Mouse (Mus musculus) brain, embryonic 14.5 days (tissue): ENCODE data around the gene Lsp1. TPM values are rescaled to one million over a fixed set of nuclear protein-coding genes. Genes with fewer than 3 reads are reported as not detected.

ENCODE experiments used
- DNase-seq: peaks from one replicate; pipeline ENCODE4 v3.0.0-alpha.2; 2011; ENCODE audit warnings: low read depth
- CTCF ChIP-seq: fragments of 200-500 bp; IDR thresholded peaks from 2 replicates; pipeline ENCODE4 v1.5.1; 2012; ENCODE audit warnings: inconsistent platforms, mild to moderate bottlenecking, moderate library complexity, borderline replicate concordance; ENCODE audit not compliant: insufficient read depth, insufficient read length; ENCODE audit errors: extremely low read depth
- POLR2A ChIP-seq: fragments of 200-500 bp; IDR thresholded peaks from 2 replicates; pipeline ENCODE4 v1.6.1; 2012; ENCODE audit warnings: mild to moderate bottlenecking, inconsistent platforms, borderline replicate concordance; ENCODE audit not compliant: poor library complexity, insufficient read depth, insufficient read length, severe bottlenecking; ENCODE audit errors: extremely low read depth
- polyA plus RNA-seq: library from polyadenylated mRNA; depleted of rRNA; stranded (reverse); fragments of >200 nt; gene quantifications from 2 replicates; pipeline ENCODE4 v1.2.3, GENCODE M21; 2012

Gene Lsp1
- polyA plus RNA-seq, 1 experiment = 7.6 TPM

DNA sequence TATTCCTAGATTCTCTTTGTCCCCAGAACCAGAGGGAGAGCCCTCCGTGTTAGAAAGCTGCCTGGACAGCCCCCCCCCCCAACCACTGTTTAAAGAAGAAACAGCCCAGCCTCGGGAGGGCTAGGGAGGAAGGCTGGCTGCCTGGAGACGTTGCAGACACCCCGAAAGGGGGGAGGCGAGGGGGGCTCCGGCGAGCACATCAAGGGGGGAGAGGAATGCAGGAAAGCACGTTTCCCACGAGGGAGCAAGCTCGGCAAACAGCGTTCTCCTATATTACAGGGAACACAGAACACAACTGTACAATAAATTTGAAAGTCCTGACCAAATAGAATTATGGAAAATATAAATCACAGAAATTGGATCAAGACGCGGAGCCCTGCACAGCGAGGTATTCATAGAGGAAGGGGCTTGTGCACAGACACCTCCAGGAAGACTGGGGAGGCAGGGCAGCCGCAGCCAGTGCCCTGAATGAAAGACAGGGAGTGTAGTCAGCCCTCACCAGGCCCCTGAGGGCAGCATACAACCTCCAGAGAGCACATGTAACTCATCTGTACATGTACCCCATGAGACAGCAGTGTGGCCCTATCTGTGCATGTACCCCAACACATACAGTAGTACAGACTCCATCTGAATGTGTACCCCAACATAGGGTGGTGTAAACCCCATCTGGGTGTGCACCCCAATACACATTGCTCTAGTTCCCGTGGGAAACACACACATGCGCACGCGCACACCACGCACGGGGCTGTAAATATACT lies 55.8 kb downstream of the Lsp1 start:
- no peak for TF ChIP-seq CTCF
- TF ChIP-seq POLR2A = no peak
- DNase-seq = peak; percentile 50

DNA sequence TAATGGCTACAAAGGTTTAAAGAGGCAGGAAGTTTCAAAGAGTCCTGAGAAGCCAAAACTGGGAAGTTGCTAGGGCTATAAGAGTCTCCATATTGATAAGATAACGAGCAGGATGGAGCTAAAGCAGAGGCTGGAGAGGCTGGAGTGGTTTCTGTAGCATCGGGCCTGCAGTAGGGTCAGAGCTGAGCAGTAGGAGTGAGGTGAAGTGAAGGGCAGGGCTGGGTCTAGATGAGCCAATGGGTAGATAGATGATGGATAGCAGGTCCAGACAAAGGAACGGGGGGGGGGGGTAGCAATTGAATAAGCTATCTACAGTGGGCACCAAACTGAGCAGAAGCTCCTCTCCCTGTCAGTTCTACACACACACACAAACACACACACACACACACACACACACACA lies 56.9 kb downstream of the Lsp1 start:
- TF ChIP-seq POLR2A = no peak
- no peak for TF ChIP-seq CTCF
- DNase-seq = no peak

DNA sequence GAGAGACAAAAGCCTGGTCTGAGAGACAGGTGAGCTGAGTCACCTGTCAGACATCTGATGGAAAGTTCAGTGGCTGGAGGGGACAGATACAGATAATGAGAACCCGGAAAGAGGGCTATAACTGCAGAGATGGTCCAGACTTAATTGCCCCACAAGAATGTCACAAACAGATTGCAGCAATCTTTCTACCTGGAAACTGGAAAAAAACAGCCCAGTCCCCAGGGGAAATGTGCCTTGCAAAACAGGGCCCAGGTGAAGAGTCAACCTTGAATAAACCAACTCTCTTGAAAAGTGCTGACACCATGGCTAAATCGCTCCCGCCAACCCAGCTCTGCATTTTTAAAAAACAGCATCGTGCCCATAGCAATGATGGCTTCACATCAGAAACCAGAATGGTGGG lies 59.7 kb downstream of the Lsp1 start:
- TF ChIP-seq POLR2A (no peak), CTCF (no peak)
- no peak for DNase-seq

DNA sequence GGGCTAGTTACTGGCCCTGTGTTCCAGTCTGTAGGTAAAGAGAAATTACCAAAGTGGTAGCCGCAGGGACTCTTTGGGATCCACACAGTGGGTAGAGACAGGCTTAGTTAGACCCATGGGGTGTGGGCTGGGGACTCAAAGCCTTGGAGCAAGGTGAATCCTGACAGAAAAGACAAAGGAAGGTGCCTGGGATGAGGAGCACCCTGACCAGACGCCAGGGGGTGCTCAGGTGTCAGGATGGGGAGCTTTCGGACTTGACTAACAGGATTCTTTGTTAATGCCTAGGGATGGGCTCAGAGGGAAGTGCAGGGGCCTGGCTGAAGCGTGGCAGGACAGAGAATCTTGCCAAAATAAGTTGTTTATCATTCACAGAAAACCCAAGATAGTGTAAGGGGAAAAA lies 61.7 kb downstream of the Lsp1 start:
- DNase-seq = peak; percentile 27

DNA sequence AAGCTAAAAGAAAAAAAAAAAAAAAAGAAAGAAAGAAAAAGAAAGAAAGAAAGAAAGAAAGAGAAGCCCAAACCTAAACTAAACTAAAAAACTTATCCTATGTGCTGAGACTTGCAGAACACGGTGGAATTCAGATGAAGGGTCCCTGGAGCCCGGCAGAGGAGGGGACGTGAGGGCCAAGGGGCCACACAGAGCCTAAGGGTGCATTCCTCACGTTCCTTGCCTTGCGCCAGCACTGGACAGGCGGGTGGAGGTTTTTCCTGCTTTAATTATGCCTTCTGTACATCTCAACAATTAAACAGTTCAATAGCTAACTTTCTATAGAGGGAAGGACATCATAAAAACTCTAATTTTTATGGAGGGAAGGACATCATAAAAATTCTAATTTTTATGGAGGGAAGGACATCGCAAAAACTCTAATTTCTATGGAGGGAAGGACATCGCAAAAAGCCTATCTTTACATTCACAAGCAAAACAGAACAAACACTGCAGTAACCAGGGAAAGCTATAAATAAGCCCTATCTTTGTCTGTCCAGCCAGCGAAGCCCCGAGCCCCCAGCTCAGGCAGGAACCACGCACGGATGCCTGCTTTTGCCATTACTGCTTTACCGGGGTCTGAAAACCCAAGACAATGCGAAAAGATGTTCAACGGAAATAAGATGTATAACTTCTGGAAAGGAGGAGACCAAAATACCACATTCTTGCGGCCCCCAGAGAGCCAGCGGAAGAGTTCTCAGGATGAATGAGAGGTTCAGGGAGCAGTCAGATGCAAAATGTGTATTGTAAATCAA lies 62.8 kb downstream of the Lsp1 start:
- no peak for TF ChIP-seq CTCF
- no peak for TF ChIP-seq POLR2A
- DNase-seq = no peak

More for the DNA sequence above, 61.7 kb downstream of the Lsp1 start:
- TF ChIP-seq POLR2A = no peak
- peak; percentile 40; the same call in 1 of the 2 replicates for TF ChIP-seq CTCF

DNA sequence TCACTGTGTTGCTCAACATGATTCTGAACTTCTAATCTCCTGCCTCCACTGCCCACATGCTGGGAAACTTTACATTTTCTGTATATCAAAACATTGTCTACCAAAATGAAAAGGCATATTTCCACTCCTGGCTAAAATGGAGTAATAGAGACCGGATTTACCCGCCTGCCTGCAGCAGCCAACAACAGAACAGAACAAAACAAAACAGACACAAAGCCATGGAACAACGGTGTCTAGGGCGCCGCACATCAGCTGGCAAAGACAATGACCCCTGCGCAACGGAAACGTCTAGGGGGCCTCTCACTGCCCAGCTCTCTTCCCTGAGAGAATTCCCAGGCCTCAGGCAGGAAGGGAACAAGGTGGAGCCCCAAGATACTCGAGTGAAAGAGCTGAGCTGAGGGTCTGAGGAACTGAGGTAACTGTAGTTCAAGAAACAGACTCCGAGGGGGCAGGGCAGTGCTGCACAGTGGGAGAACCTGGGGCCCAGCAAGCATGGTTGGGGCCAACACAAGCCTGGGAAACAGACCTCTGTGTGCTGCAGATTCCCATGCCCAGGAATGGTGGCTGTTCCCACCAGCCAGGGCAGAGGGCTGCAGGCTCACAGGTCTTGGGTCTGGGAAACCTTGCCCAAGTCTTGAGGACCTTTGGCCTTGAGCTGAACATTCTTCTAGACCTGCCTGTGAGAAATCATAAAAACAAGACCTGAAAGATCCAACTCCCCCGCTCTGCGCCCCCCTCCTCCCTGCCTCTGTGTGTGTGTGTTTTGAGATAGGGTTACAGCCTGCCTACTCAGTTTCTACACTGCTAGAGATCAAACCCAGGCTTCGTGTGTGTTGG lies 65.0 kb downstream of the Lsp1 start:
- TF ChIP-seq CTCF (no peak), POLR2A (no peak)
- peak; percentile 17 for DNase-seq

DNA sequence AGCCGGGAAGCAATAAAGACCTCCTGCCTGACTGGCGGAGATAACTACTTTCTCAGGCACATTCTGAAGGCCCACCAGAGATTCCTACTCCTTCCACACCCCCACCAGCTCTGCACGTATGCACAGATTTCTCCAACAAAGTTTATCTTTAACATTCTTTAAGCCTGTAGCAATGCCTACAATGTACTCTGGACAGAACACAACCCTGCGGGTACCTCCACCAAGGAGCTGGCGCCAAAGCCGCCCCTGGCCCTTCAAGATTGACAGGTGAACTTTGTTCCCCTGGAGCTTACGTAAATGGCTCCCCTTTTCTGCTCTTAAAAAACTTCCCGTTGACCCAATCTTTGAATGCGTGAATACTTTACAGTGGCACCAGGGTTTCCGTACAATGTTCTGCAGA lies 68.7 kb downstream of the Lsp1 start:
- no peak for TF ChIP-seq CTCF
- TF ChIP-seq POLR2A = no peak
- no peak for DNase-seq

DNA sequence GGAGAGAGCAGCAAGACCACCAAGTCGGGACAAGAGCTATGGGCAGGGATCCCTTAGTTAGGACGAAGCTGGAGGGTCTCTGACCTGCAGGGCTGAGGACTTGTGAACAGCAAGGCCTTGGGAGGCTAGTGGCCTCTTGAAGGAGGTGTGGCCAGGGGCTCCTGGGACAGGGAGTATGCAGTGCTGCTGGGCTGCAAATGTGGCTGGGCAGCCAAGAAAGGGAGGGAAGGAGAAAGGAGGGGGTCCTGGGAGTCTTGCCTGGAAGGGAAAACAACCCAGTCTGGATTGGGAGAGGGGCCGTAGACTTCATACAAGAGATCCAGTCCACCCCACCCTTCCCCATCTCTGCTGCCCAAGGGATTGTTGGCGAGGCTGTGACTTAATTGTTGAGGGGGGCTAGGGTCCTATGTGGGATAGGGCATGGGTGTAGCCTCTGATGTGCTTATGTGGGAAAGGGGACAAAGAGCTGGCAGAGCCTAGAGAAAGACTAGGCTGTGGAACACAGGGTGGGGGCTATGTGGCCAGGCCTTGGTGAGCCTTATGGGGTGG lies 71.4 kb downstream of the Lsp1 start:
- DNase-seq = no peak
- TF ChIP-seq POLR2A (no peak), CTCF (no peak)

DNA sequence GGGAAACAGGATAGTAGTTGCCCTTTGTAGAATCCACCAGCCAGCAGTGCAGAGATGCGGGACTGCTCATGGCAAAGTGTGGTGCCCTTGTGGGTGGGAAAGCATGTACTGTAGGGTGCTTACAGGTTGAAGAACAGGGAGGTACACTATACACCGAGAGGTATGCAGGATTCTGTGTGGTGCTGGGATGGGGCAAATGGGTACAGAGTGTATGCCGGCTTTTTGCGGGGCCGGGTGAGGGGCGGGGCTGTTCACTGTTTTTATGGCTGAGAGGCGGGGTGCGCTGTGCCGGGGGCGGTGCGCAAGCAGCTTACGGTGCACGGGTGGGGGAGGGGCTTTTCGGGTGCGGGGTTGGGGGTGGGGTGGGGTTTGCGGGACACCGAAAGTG lies 72.1 kb downstream of the Lsp1 start, which contains the start of gene Mrpl23:
Gene Mrpl23, plus strand, starts transcription at position 16 of the 388 bp plus-strand sequence.
- no peak for DNase-seq
- TF ChIP-seq POLR2A = no peak
- no peak for TF ChIP-seq CTCF

DNA sequence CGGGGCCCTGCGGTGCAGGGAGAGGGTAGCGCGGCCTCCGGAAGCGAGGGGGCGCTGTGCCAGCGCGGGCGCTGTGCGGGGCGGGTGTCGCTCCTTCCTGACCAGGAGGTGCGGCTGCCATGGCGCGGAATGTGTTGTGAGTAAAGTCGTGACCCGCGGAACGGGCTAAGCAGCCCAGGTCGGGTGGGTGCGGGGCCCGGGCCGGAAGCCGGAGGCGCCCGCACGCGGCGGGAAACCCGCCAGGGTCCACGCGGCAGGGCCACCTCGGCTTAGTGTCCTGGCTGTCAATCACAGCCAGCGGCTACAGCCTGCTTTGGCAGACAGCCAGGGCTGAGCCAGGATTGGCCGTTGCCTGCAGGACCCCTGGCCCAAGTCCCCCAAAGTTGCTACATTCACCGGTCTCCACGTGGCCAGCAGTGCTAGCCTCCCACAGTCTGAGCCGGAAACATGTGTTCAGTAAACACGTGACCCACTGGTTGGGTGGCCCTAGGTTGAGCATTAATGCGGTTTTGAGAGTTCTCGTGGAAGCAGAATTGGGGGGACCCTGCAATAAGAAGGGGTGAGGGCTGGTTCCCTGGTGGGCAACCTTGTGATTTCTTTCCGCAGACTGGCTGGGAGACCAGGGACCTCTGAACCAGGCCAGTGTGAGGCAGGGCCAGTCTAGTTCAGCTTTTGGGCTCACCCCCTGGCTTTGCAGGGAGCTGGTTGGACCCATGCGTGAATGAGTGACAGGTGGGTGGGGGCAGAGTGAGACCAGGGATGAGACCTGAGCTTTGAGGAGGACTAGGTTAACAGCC lies 72.6 kb downstream of the Lsp1 start:
- peak; percentile 93 for DNase-seq
- TF ChIP-seq POLR2A = peak; percentile 64
- peak; percentile 88 for TF ChIP-seq CTCF

DNA sequence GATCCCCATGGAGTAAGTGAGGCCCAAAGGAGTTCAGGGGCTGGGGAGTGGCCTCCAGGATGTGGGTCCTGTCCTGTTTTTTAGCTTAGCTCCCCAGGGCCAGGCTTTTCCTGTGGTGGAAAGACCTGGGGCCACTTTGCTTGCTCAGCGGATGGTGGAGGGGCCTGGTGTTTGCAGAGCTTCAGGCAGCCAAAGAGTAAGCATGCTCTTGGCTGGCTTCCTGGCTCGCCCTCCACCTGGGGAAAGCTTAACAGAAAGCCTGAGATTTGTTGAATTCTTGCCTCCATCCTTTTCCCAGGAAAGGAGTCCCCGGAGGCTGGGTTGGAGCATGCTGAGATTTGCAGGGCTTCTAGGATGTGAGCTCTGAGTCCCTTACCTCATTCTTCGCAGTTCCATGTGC lies 74.5 kb downstream of the Lsp1 start:
- TF ChIP-seq CTCF (no peak), POLR2A (no peak)
- DNase-seq = no peak

DNA sequence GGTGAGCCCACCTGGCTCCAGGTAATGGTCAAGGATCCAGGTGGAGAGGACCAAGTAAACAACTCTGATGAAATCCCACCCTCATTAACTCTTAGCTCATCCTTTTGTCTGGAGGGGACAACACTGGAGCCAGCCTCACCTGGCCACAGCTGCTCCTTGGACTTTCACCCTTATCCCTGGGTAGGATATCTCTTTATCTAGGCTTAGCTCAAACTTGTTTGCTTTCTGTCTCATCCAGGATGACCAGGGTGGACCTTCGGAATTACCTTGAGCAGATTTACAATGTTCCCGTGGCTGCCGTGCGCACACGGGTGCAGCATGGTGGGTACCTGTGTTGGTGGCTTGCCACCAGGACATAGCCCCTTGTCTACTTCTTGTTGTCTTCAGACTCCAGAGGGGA lies 75.2 kb downstream of the Lsp1 start:
- no peak for TF ChIP-seq POLR2A
- TF ChIP-seq CTCF = no peak
- no peak for DNase-seq
